Mouse (Mus musculus): ENCODE measurements at regions not wholly inside any gene's neighbourhood (a gene's known extent, or its start where the extent isn't known, plus 50 kb on each side); places are given as distances from the start of the nearest gene placed in this dataset.
A peak's percentile ranks its signal among the peaks of the same experiment; 100 is the strongest.
"Not testable (repeated sequence)": the region's sequence is repeated elsewhere in the genome, so short reads cannot be mapped to it uniquely, and the experiment has no call there.

DNA sequence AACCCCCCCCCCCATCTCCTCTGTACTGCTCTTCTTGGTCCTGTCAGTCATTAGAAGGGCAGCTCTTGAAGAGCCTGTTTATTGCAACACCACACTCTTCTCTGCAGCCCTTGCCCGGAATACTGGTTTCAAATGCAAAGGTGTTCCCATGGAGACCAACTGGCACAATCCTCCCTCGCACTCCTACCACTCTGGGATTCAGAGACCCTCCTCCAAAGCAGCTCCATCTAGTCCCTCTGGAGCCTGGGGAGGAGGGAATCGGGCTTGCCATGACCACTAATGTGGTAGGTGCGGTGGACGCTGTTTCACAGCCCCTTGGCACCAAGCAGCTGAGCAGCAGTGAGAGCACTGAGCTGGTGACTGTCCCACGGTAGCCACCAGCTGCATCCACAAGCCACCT lies 83.1 kb downstream of the Stk35 start:
- DNase-seq = no peak

DNA sequence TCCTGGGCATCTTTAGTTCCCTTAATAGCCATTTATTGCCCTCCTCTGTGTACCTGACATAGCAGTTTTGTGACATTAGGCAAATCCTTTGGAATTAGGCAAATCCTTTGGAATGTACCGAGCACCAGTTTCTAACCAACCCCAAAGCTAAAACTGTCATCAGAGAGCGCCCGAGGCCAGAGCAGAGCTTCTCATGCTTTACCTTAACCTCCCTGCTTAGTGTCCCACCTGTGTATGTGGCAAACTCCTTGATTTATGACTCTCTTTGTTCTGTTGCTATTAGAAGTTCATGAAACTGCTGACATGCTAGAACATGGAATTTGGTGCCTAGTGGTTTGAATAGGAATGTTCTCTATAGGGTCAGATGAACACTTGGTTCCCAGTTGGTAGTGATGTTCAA lies 84.0 kb downstream of the Stk35 start:
- DNase-seq = no peak

DNA sequence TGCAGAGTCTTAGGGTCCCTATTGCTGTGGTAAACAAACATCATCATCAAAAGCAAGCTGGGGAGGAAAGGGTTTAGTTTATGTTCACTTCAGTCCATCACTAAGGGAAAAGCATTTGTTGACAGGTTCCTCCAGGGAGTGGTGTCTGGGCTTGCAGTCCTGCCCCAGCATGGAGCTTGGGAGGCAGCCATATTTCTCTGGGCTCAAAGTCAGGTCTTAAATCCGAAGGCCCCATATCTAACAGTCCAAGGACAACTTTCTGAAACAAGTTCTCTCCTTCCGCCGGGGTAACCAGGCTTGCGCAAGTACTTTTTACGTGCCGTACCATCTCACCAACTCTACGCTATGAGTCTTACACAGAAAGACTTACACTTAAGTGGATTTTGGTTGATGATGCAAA lies 85.2 kb downstream of the Stk35 start:
- DNase-seq = peak; percentile 60 to 66

DNA sequence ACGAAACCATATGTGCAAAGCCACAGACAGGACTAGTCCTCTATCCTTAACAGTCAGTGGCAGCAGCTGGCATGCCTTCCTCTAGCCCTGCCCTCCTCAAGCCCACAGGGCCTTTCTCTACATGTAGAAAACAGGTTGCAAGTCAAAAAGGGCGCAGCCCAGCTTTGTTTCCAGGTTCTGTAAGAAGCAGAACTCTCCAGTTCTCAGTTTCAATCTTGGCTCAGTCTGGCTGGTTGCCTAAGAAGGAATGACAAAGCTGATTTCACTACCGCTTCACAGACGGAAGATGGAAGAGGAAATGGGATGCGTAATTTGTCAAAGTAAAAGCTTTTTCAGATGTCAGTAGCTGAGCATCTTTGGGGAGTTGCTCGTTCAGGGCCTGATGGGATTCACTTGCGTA lies 92.9 kb downstream of the Stk35 start:
- no peak for DNase-seq

GRCm38 (mm10) chr2:129893832-129894231 lies 93.5 kb downstream of the Stk35 start:
- no peak for DNase-seq

DNA sequence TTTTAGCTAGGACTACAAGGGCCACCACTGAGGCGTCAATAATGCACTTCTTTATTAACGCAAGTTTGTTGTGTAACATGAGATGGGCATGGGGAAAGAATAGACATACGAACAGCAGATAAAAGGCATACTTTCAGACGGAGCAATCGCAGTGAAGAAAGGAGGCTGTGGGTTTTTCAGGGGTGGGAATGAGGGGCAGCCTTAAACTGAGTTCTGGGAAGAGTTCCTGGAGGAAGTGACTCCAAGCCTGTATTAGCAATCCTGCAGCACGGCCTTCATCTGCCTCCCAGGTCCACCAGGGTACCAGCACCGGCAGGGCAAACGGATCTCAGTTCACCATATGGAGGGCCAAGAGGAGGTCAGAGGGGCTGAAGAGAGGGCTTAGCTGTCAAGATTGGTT lies 94.6 kb downstream of the Stk35 start:
- DNase-seq = no peak

- DNase-seq = no peak
Observed at GRCm38 (mm10) chr2:129895369-129895768, 95.1 kb downstream of the Stk35 start.

DNA sequence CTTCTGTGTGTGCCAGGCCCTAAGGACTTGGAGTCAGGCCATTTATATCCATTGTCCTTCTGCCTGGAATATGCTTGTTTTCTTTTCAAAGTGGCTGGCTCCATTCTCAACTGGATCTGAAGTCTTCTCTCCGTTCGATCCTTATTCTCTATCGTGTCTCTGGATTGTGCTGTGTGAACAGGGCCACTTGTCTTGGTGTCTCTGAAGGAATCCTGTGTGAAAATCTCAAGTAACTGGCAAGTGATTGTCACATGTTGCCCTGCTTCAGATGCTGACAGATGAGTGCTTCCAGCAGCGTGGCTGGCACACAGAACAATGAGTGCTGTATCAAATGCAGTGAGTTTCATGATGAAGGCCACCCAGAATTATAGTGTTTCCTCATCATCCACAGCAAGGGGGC lies 96.4 kb downstream of the Stk35 start:
- no peak for DNase-seq

GRCm38 (mm10) chr2:129903383-129904135 lies 103.2 kb downstream of the Stk35 start:
- no peak for DNase-seq

GRCm38 (mm10) chr2:129904753-129905152 lies 104.4 kb downstream of the Stk35 start:
- peak; percentile 36 to 49 for DNase-seq

- DNase-seq = peak; percentile 52 to 63
Observed at GRCm38 (mm10) chr2:129908701-129909425, 103.3 kb upstream of the Tgm3 start.

- no peak for DNase-seq
Observed at GRCm38 (mm10) chr2:129911203-129911921, 100.8 kb upstream of the Tgm3 start.

DNA sequence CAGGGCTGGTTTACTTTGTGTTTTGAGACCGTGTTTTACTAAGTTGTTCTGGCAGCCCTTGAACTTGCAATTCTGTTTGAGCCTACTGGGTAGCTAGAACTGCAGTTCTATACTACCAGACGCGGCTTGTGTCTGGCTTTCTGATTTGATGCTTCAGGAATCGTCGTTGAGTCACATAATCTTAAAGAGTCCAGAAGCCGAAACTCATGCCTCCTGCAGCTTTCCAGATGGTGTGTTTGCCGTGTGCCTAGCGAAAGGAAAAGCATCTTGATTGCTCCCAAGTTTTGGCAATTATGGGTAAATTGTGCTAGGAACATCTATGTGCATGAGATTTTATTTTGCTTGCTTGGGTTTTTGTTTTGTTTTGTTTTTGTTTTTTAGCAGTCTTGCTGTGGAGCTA lies 99.6 kb upstream of the Tgm3 start:
- DNase-seq = no peak

- DNase-seq = no peak
Observed at GRCm38 (mm10) chr2:129914261-129914660, 97.9 kb upstream of the Tgm3 start.

DNA sequence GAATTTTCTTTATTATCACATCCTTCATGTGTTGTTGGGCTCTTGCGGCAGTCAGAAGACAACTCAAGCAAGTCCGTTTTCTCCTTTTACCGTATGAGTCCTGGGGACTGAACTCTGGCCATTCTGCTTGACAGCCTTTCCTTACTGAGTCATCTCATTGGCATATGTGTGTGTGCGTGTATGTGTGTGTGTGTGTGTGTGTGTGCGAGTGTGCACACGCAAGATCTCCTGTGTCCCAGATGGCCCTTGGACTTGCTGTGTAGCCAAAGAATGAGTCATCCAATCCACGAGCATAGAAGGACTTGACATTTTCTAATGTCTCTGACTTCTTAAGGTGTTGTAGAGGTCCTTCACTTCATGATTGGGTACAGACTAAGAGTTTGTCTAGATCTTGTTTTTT lies 95.7 kb upstream of the Tgm3 start:
- no peak for DNase-seq

DNA sequence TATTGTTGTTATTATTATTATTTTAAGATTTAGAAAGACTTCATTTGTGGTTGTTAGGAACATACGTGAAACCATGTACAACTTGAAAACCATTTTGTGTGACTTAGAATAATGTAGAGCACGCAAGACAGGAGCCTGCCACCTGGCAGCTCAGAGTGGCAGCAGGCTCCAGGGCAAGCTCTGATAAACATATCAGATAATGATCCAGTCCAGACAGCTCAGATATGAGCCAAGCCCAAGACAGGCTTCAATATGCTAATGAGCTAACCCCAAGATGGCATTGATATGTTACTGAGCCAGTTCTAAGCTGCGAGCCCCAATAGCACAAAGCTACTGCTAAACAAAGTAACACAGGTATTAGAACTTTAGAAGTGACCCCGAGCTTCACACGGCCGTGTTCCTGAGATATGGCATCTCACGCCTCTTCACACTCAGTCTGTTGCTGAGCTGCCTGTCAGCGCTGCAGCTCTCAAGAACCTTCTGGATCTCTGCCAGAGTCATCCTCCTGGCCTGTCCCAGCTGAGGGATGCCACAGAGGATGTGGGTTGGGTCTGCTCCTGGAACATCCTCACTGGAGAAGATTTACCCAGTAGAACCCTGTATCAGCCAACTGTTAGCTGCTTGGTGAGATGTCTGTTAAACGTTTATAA lies 93.9 kb upstream of the Tgm3 start:
- peak in 1 of 2 experiments; percentile 5 for DNase-seq

DNA sequence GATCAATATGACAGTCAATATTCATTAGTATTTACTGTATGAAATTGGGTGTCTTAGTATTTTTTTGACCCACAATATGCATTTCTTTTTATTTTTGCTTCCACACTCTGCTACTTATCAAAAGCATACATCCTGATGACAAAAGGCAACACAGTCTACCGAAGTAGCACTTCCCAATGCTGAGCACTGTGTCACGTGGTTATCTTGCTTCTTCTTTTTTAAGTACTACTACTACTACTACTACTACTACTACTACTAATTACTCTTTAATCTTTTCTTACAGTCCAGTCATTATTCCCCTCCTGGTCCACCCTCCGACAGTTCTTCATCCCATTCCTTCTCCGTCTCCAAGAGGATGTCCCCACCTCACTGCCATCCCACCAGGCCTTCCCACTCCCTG lies 92.6 kb upstream of the Tgm3 start:
- no peak for DNase-seq

- DNase-seq = no peak
Observed at GRCm38 (mm10) chr2:129927218-129927617, 84.9 kb upstream of the Tgm3 start.

DNA sequence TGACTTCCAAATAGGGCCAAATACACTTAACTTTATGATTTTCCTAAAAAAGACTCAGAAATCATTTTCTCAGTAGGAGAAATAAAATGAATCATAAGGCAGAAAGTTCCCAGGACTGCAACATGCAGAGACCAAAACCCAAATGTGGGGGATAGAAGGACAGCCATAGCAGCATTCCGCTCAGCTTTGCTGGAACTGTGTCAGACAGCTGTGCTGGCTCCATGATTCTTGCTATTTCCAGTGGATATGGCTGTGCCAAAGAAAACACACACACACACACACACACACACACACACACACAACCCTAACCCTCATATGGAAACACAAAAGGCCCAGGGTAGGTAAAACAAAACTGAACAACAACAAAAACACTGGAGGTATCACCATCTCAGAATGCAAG lies 78.6 kb upstream of the Tgm3 start:
- no peak for DNase-seq

DNA sequence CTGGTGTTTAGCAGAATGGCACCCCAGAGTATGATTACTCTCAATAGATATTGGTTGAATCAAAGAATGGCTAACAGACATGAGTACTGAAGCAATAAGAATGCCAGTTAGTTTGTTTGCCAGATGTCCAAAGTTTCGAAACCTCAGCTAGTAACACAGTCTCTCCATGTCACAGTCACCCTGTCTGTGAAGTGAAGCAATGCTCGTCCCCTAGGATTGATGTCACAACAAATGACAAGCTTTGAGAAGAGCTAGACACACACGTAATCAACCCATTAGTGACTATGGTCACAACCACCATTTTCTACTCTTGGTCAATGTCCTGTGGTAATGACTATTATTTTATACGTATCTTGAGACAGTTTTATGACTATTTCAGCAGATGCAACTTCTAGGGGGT lies 69.3 kb upstream of the Tgm3 start:
- no peak for DNase-seq

- DNase-seq = no peak
Observed at GRCm38 (mm10) chr2:129947847-129948553, 64.1 kb upstream of the Tgm3 start.

DNA sequence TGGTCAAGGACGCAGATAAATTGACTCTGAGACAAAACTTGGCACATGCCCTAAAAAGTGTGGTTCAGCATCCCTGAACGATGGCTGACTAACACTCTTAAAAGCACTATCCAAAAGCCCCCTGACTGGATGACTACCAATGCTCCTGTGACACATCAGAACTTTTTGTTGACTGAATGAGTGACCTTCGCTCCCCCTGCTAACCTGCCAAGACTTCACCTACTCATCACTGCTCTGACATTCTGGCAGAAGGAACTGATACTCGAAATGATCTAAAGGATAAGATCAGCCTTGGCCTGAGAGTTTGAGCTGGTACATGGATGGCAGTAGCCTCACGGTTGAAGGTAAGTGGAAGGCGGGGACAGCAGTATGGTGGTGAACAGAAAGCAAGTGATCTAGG lies 62.4 kb upstream of the Tgm3 start:
- not testable (repeated sequence) for DNase-seq

GRCm38 (mm10) chr2:129952486-129952885 lies 59.7 kb upstream of the Tgm3 start:
- no peak for DNase-seq

All from cerebellum, adult 18-20 months (tissue).